Mouse (Mus musculus): ENCODE results near the gene Cyp17a1. TPM values are rescaled to one million over a fixed set of nuclear protein-coding genes. Genes with fewer than 3 reads are reported as not detected.

The Cyp17a1 gene
- polyA plus RNA-seq (2012; fragmentation: generic; extraction: Trizol): not detected

GRCm38 (mm10) chr19:46672766-46673418 is at the start of gene Cyp17a1:
Gene Cyp17a1, minus strand, starts transcription at chr19:46673172.

DNA sequence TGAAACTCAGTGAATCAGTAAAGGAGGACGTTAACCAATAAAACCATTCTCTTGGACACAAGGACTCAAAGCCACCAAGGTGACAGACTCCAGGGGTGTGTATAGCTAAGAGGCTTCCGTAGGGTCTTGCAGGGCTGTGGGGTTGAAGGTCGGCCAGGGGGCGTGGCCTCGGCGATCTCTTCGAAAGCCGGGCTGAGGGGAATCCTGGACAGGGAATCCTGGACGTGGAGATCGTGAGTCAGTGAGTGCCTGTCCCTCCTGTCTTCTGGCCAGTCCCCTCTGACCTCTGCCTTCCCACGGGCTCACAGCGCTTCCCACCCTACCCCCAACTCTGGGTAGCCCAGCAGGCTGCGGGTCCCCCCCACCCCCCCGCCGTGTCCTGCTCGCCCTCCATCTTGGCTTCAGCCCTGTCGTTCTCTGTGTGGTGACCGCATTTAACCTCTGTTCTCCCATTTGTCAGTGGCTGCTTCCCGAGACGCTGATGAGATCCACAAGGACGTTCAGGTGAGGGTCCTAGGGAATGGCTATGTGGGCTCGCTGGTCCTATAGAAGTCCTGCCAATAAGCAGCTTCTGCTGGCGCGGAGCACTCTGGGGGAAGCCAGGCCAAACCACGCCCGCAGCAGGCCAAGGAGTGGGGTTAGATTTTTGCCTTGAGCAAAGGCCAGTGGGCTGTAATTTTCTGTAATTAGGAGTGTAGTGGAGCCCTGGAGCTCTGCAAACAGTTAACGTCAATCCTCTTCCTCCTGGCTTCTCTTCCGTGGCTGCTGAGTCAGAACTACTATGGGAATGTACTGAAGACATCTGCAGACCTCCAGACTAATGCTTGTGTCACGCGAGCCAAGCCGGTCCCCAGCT is 34.6 kb upstream of the Cyp17a1 start, which contains the start of gene As3mt:
Gene As3mt (plus strand): TSS at position 163 of the 856 bp plus-strand sequence.

DNA sequence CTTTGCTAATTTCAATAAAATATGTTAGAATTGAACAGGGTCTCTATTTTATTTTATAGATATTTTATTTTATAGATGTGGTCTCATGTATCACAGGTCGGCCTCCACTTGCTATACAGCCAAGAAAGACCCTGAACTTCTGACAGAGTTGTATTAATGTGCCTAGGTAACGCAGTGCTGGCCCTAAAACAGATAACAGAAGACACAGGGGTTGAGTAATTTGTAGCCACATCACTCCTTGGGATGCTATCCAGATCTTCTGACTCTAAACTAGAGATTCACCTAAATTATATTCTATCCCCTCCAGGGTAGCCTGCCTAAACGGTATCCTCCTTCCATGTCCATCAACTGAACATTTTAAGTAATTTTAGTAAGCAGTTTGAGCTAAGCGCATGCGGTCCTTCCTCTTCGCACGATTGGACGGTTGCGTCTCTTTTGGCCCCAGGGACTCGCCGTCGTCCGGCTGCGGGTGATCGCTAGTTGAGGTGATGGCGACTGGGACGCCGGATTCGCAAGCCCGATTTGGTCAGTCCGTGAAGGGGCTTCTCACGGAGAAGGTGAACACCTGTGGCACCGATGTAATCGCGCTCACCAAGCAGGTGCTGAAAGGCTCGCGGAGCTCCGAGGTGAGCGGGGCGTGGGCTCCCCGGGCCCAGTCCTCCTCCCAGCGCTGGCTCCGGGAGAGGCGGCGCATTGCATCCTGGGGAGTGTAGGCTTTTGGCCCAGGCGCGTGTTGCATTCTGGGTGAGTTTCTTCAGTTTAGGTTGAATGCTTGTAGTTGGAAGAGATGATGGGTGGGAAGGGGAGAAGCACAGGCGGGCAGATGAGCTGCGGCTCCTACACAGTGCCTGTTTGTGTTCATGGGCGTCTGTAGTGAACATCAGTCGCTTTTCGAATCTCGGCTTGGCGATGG is 16.7 kb upstream of the Cyp17a1 start, which contains the start of gene Borcs7:
Gene Borcs7 (plus strand): TSS at position 447 of the 913 bp plus-strand sequence.

Other genes starting within 250 kb of the Cyp17a1 start
- 10 to 100 TPM in 1 of 2 experiments, 1 to 10 TPM in 1; 7.1 to 38.0 TPM for gene Trim8, start 171.5 kb downstream of the Cyp17a1 start, polyA plus RNA-seq (2012; fragmentation: generic; extraction: Trizol)
- gene Arl3, start 100.0 kb downstream of the Cyp17a1 start, polyA plus RNA-seq (2012; fragmentation: generic; extraction: Trizol): 100 to 1,000 TPM in 1 of 2 experiments, 10 to 100 TPM in 1; 54.5 to 213 TPM
- gene Sfxn2, start 99.8 kb downstream of the Cyp17a1 start, polyA plus RNA-seq (2012; fragmentation: generic; extraction: Trizol): 1 to 10 TPM; 1.1 to 5.3 TPM
- gene Wbp1l, start 74.1 kb downstream of the Cyp17a1 start, polyA plus RNA-seq (2012; fragmentation: generic; extraction: Trizol): 10 to 100 TPM; 15.2 to 55.6 TPM
- 10 to 100 TPM in 1 of 2 experiments, 1 to 10 TPM in 1; 2.9 to 12.1 TPM for gene Borcs7, start 16.7 kb upstream of the Cyp17a1 start, polyA plus RNA-seq (2012; fragmentation: generic; extraction: Trizol)
- under 1 TPM; 0.04 TPM for gene As3mt, start 34.3 kb upstream of the Cyp17a1 start, polyA plus RNA-seq (2012; fragmentation: generic; extraction: Trizol)
- gene Cnnm2, start 88.4 kb upstream of the Cyp17a1 start, polyA plus RNA-seq (2012; fragmentation: generic; extraction: Trizol): 10 to 100 TPM in 1 of 2 experiments, 1 to 10 TPM in 1; 2.8 to 11.8 TPM